Mouse (Mus musculus): ENCODE measurements around the gene Dpm1.
A peak's percentile ranks its signal among the peaks of the same experiment; 100 is the strongest.

Gene Dpm1

DNA sequence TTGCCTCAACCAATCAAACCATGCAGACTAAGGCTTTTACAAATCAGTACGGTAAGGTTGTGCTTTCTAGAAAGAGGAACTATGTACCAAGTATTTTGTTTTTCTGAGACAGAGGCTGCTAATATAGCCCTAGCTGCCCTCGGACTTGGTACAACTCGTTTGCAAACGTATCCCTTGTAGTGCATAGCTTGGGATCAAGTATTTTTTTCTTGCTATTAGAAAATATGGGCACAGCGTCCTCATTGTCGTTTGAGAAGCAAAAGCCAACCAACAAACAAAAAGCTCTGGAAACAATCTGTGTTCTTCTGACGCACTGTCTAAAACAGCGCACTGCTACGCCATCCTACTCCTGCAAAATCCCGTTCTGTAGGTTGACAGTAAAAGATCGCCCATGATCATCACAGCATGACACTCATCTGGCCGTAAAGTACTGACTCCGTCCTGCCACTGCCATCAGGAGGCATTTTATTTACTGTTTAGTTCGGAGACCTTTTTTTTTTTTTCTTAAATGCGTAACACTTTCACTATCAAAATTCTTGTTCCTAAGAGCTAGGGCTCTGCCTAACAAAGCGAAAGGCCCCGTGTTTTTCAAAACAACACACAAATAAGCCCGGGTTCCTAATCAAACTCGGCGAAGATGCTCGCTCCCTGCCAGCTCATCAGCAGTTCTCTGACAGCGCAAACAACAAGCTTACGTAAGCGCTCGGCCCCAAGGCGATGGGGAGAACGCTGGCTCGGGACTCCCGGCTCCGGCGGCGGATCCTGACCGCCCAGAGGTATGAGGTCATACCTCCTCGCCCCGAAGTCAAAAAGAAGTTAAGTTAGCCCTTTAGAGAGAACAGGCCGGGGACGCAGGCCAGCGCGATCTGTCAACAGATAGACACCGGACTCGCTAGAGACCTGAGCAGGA, 1.0 kb downstream of the Dpm1 start:
- peak; percentile 46 to 50 for DNase-seq

- DNase-seq, result no peak
Observed at GRCm38 (mm10) chr2:168223326-168223725, 7.1 kb downstream of the Dpm1 start.

DNA sequence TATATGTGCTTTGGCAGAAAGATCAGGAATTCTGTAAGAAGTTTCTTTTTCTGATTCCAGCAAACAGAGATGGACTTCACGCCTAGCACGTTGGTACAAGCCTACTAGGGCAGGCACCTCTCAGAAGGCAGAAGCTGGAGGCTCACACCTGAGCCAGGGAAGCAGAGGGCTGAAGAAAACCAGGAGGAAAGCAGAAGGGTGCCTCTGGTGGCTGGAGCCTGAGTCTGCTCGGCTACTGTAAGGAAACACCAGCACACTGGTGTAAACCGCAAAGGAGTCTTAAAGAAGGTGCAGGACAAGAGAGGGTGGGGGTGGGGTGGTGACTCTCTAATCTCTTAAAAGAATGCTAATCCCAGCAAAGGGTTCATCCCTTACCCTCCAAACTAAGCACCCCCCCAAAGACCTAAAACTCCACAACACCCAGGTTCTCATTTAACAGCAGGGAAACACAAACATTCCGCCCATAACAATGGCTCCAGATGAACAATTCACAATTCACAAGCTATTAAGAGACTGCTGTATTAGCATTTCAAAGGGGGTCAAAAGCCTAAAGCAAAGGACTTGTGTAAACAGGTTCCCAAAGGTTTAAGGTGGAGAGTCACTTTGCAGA, 16.5 kb downstream of the Dpm1 start:
- no peak for DNase-seq

- DNase-seq, result no peak
Observed at GRCm38 (mm10) chr2:168207883-168208282, 22.5 kb downstream of the Dpm1 start.

DNA sequence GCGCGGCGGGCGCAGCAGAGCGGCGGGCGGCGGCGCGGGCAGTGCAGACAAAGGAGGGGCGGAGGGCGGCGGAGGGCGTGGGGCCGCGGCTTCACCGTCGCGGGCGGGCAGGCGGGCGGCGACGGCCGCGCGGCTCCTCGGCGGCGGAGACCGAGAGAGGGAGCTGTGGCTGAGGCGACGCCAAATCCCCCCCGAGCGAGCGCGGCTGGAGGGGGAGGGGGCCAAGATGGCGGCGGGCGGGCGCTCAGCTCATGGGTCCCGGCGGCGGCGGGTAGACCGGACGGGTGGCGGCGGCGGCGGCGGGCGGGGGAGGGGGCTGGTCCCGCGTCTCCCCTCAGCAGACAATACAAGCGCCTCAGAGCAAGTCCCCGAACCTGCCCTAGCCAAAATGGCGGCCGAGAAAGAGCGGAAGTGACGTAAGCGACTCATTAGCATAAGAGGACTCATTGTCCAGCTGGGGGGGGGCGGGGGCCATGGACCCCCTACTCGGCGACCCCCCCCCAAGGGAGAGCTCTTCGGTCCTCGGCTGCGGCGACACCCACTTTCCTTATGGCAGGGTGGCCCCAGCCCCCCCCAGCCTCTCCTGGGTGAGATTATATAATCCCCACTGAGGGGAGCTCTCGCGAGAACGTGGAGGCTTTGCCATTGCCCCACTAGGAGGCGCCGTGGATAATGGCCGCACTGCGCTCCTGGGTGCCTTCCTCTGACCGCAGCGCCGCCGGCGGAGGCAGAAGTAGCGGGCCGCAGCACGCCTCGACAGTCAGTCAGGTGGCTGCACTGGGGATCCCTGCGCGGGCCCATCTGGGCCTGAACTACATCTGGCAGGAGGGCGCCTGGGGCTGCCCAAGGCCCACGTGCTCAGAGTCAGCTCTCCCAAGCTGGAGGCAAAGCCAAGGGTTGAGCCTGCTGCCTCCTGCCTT, 23.4 kb downstream of the Dpm1 start, which contains the start of gene Adnp:
Gene Adnp, minus strand, starts transcription at position 388 of the 920 bp plus-strand sequence.
- peak; percentile 98 to 99 for DNase-seq

- DNase-seq, result peak in 1 of 2 experiments; percentile 37
Observed at GRCm38 (mm10) chr2:168205681-168206631, 24.4 kb downstream of the Dpm1 start.

DNA sequence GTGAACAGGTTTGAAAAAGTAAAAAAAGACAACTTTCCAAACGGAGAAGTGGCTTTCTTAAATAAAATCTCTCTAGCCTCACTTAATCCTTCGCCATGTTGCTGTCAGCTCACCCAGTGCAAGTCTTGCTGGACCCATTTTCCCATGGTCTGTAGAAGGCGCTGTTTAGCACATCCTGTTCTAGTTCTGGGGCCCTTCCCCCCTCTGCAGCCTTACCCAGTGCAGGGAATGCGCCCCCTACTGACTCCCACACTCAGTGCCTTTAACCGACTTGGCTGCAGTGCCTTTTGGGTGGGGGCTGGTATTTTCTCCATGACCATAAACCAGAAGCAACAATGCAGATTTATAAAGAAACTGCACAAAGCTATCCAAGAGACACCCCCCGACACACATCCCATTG, 25.1 kb downstream of the Dpm1 start:
- DNase-seq, result peak; percentile 88 to 94

DNA sequence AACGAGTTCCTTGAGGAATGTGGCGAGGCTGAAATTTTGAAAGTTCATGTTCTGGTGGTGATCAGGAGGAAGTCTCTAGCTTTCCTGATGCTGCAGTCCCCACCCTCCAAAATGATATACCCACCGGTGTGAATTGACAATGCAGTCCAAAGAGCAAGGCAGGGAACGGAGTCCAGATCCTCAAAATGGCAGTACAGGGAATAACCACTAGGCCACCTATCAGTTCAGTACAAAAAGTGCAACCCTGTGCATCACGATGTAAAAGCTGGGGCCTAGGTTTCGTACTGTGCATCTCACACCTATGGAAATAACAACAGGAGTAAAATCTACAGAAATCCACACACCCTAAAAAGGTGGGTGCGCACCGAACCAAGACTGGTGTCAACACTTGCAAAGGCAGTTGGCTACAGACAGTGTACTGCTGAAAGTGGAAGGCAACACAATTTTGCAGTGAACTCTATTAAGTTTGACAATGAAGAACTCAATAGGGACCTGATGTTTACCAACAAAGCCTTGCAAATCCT, 25.9 kb downstream of the Dpm1 start:
- DNase-seq, result no peak

GRCm38 (mm10) chr2:168200014-168200691, 30.2 kb downstream of the Dpm1 start:
- DNase-seq, result no peak

- no peak for DNase-seq
Observed at GRCm38 (mm10) chr2:168199476-168199875, 30.9 kb downstream of the Dpm1 start.

DNA sequence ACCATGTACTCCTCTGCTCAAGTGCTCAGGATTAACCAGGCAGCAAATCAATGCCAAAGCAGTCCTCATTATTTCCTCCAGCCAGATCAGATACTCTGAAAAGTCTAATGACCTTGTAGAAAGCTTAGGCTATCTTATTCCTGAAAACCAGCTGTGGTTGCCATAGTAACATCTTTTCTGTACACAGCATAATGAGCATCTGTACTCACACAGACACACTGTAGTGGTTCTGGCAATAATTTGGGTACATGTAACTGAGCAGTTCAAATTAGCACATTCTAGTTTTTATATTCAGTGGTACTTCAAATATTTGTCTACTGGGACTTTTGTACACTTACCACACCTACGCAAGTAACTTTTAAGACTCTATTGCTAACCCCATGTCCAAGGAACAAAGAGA, 32.0 kb downstream of the Dpm1 start:
- no peak for DNase-seq

GRCm38 (mm10) chr2:168195721-168196120, 34.7 kb downstream of the Dpm1 start:
- DNase-seq, result no peak

GRCm38 (mm10) chr2:168193685-168194084, 36.7 kb downstream of the Dpm1 start:
- DNase-seq, result no peak

- DNase-seq, result no peak
Observed at GRCm38 (mm10) chr2:168191856-168192255, 38.5 kb downstream of the Dpm1 start.

GRCm38 (mm10) chr2:168175946-168176345, 54.4 kb downstream of the Dpm1 start:
- no peak for DNase-seq

DNA sequence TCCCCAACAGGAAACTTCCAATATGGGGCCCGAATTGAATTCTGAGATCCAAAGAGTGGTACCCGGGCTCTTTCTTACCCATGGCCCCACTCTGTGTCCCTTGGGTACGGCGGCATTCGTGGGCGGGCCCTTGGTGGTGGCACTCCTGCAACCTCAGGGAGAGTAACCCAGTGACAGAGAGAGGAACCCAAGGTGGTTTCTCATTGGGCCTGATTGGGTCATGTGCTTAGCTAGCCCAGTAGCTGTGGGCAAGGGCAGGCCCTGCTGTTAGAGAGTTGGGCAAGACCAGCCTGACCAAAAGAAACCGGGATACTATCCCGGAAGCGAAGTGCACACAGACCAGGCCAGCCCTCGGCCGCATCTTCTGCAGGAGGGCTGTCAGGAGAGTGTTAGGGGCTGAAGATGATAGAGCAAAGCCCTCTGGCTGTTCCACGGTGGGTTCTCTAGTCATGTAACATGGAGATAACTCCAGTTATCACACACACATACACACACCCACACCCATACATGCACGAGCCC, 60.2 kb downstream of the Dpm1 start:
- DNase-seq, result peak; percentile 81 to 82

GRCm38 (mm10) chr2:168169800-168170113, 60.6 kb downstream of the Dpm1 start:
- no peak for DNase-seq

GRCm38 (mm10) chr2:168168892-168169799, 61.2 kb downstream of the Dpm1 start:
- DNase-seq, result peak; percentile 41 to 82

DNA sequence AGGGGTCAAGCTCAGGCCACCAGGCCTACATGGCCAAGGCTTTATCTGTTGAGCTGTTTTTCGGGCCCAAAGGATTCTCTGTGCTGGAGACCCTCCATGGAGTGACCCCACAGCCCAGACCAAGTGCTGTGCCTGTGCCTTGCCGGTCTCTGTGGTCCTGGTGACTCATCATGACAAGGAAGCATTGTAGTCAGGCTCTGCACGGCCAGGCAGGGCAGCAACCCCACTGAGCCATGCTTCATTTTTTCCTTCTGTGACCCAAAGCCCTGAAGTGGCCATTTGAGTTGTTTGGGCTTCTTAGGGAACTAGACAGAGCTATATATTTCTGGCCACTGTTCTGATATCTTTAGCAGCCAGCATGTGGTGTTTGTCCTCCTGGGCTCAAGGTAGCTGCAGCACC, 62.6 kb downstream of the Dpm1 start:
- DNase-seq, result no peak

All from lung, postnatal 4 days (tissue).